Mouse (Mus musculus) right cerebral cortex, postnatal 10 days (tissue): ENCODE data around the gene Hapln2.

Source experiments
- DNase-seq, 2 experiments: peaks; one replicate each; pipeline ENCODE4 v3.0.0; 2021; ENCODE audit warnings: low spot score in 2 of 2

The Hapln2 gene

DNA sequence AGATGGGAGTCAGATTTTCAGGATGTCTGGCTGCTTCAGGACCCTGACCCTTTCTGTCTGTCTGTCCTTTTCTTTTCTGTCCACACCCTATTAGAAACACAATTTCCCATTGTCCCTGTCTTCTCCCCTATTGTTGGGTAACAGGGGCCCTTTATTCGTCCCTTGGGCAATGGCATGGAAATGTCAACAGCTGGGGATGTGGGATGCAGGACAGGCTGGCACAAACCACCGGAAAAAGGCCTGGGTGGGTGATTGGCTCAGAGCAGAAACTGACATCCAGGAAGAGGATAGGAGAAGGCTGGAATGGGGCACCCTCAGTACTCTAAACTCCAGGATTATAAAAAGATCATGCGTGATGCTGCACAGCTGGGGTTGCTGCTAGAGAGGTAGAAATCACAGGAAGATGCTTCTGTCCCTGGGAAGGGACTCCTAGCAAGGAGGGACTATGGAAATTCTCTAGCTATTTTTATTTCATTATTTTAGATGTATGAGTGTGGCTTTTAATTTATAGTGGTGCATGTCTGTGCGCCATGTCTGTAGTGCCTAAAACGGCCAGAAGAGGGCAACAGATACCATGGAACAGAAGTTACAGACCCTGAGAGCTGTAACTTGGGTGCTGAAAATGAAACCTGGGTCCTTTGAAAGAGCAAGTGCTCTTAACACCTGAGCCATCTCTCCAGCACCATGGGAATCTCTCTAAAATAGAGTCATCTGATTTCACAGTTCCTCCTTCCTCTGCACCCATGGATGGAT lies at the start of gene Hapln2:
Gene Hapln2 (minus strand): TSS at position 150 of the 753 bp plus-strand sequence.
- DNase-seq = no peak

DNA sequence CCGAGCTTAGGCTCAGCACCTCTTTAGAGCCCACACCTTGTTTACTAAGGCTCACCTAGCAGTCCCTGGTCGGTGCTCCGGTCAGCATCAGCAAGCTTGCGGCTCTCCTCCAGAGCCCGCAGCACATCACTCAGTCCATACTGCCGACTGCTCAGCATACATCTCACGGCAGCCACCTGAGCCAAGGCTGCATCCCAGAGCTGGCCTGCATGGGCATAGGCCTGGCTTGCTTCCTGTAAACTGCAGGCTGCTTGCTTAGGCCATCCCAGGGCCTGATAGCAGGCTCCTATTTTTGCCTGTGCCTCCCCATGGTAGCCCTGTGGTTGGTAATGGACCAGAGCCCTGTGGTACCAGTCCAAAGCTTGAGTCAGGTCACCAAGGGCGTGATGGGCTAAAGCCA lies 47.4 kb upstream of the Hapln2 start:
- DNase-seq = no peak

DNA sequence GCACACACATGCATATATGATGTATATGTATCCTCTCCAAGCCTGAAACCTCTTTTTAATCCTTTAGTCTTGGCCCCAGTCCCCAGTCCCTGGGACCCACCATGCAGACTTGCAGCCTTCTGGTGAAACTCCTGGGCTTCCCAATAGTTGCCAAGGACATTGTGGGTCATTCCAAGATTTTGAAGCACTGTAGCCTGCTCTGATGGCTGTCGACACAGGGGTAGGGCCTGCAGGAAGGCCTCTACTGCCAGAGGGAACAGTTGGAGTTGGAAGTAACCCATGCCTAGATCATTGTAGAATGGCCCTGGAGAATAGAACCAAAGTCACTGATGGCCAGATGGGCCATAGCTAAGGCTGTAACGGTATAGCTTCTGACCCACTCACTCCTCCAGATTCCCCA lies 47.0 kb upstream of the Hapln2 start:
- DNase-seq = no peak

DNA sequence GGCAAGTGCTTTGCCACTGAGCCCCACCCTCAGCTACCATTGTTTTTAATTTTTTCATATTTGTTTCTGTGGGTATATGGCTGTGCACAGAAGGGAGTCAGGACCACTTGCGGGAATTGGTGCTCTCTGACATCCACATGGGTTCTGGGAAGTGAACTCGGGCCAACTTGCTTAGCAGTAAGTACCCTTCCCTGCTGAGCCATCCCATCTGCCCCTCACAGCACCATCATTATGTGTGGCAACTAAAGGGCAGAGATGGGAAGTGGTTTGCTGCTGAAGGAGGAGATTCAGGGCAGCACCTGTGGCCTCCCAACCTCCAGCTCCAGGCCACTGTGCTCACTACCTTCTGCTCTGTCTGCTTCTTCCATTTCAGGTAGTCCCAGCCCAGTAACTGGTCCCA lies 46.2 kb upstream of the Hapln2 start:
- DNase-seq = no peak

DNA sequence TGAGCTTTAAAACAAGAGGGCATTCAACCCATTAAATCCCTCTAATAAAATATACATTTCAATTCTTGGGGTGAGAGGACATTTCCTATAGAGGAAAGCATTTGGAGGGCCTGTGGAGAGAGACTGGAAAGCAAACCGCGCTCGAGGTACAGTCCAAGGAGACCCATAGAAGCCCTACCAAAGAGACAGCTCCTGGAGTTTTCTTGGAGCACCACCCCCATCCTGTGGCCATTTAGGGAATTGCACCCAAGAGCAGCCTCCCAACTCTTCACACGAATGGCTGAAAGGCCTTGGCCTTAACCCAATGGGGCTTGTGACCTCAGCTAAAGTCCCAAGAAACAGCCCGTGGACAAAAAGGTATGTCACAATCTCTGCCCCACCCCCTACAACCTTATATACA lies 44.4 kb upstream of the Hapln2 start:
- DNase-seq = peak; percentile 88 to 91

DNA sequence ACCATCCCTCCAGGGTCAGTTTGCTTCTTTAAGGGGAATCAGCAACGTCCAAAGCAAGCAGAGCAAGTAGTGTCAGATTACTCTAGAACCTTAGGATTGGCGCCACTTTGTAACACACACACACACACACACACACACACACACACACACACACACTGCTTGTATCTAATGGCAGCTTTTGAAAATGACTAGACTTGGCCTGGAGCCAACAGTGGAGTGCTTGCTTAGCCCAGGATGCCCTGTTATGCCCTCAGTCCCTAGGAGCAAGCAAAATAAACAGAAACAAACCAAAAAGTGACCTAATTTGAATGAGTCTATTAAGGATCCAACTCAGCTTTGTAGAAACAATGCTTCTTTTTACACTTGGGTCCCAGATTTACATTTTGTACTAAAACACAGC lies 41.0 kb upstream of the Hapln2 start:
- no peak for DNase-seq

DNA sequence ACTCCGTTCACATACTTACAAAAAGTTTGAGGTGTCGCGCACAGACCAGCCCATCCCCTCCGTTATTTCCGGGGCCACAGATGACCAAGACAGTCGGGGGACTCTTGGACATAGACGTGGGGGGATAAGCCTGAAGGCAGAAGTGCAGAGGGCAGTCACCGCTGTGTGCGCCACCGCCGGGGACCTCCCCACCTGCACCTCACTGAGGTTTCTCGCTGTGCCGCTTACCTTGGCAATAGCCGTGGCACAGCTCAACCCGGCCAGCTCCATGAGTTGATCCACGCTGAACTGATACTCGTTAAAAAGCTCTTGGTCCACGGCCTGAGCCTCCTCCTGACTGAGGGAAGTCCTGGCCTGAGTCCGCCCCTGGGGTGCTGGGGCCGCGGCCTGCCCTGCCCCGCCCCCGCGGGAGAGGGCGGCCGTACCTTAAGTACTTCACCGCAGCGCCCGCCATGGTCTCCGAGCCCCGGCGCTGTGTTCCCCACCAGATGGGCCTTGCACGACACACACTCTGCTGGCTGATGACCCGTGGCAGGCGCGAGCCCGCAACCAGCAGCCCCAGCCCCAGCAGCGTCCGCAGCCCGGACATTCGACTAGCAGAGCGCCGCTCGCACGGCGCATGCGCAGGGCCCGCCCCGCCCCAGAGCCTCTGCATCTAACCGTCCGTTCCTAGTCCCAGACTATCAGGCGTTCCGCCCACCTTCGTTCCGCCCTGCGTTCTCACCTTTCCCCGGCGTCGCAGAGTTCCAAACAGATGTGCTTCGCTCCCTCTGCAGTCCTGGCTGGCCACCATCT lies 30.7 kb upstream of the Hapln2 start, which contains the start of gene Naxe:
Gene Naxe (minus strand): TSS at position 594 of the 795 bp plus-strand sequence.
- DNase-seq = peak; percentile 90 to 91

DNA sequence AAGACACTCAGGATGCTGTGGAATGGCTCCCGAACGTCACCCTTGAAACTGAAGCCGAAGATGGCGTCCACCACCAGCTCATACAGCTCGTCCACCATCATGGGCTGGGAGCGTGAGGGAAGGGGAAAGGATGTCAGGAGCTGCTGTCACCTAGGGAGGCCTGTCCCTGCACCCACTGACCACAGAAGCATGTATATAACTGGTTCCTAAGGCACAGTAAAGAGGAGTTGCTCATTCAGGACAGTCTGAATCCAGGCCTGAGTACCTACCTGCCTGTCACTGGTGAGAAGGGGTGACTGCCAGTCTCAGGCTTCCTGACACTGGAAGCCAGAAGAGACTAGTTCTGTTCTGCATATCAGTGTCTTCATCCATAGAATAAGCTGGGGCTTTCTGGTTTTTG lies 29.6 kb upstream of the Hapln2 start:
- DNase-seq = no peak

DNA sequence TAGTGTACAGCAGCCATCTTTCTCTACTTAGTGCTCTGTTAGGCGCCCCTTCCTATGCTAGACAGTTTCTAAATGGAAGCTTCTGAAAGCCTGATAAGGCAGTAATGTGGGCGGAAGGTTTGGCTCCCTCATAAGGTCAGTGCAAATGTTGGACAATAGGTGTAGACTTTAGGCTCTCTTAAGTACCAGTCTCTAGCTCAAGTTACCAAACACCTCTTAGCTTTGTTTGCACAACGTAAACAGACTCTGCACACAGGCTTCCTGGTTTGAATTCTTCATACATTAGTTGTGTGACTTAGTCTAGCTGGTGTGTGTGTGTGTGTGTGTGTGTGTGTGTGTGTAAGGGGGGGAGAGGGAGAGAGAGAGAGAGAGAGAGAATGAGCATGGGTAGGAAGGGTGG lies 22.1 kb upstream of the Hapln2 start:
- no peak for DNase-seq

DNA sequence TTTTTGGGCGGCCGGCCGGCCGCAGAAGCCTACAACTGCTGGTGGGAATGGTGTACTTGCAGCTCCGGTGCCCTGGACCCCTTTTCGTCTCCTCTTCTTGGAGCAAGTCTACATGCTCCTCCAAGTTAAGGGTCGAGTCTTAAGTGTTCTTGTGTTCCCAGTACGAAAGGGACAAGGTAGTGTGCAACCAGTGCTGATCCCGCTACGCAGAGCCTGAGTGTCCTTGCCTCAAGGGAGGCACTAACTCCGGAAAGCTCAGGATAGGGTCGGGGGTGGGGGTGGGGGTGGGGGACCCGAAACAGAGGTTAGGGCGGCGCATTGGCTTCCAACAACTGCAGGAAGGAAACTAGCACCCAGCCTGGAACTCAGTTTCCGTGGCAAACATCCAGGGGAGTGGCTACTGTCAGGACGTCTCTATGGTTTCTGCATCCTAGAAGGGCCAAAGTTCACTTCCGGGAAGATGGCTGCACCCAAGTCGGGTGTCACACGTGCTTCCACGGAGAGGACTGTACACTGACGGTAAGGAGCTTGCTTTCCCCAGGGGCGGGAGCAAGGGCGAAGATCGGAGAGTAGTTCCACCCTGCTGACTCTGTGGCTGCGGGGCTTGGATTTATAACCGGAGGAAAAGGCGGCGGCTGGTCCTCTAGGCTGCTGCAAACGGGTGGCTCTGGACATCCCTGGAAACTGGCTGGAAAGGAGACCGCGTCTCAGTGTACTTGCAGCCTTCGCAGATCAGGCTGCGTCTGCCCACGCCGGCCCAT lies 15.5 kb upstream of the Hapln2 start, which contains the start of gene Gpatch4:
Gene Gpatch4 (plus strand): TSS at position 448 of the 761 bp plus-strand sequence.
- peak; percentile 93 to 95 for DNase-seq

DNA sequence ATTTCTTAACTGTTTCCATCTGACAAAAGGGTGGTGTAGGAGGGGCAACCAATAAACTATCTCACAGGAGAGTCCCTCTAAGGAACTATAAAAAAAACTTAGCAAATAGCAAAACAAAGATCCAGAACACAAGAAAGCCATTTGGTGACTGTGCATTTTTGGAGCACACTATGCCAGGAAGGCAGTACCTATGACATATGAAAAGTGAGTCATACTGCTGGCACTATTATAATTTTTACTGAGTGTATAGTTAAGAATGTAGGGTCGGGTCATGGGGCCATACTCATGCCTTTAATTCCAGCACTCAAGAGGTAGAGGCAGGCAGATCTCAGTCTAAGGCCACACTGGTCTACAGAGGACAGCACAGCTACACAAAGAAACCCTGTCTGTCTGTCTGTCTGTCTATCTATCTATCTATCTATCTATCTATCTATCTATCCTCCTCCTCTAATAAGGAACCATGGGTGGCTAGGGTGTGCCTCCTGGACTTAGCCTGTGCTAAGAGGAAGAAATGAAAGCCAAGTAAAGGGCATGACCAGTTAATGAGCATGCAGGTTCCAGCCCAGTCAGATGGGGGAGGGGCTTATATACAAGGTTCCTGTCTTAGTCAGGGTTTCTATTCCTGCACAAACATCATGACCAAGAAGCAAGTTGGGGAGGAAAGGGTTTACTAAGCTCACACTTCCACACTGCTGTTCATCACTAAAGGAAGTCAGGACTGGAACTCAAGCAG lies 8.3 kb upstream of the Hapln2 start:
- no peak for DNase-seq

DNA sequence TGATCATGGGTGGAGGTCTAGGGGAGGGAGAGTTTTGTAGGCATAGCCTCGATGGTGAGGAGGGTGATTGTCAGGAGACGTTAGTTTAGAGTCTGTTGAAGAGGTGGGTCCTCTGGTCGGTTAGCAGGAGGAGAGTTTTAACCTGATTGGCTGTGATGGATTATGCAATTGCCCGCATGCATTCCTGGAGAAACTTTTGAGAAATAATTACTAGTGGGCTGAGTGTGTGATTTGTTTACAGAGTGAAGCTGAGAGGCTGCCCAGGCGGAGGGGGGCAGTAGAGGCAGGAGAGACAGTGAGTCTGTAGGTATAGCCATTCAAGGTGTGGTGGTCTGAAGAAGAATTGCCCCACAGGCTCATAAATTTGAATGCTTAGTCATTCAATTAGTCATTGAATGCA lies 6.1 kb upstream of the Hapln2 start:
- no peak for DNase-seq

DNA sequence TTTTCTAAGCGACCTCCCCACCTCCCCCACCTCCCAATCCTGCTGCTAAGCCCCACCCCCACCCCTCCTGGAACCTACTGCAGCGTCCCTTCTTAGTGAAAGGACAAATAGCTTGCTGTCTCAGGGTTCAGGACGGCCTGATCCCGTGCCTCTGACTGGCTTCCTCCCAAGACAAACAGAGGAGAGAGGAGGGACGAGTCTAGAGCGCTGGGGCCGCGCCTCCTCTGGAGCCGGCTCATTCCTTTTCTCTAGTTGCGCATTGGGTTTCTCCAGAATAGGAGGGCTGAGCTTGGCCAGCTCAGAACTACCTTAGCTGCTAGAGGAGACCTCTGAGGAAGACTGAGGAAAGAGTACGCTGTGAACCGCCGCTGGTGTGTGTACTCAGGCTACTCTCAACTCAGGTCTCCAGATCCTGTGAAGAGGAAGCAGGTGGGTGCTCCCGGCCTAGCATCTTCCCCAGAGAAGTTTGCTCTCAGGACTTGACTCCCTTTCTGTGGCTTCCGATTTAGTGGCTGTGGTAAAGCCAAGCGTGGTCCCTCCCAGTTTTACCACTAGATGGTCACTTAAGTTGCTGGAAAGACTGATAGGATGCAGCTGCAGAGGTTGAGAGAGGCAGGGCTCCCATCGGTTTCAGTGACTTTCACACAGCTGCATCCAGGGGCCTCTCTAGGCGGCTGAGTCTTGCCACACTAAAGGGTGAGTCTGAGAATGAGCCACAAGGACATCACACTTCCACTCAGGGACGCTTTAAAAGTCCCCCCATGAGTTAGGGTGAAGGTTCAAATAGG lies 3.4 kb upstream of the Hapln2 start:
- peak; percentile 44 to 46 for DNase-seq

DNA sequence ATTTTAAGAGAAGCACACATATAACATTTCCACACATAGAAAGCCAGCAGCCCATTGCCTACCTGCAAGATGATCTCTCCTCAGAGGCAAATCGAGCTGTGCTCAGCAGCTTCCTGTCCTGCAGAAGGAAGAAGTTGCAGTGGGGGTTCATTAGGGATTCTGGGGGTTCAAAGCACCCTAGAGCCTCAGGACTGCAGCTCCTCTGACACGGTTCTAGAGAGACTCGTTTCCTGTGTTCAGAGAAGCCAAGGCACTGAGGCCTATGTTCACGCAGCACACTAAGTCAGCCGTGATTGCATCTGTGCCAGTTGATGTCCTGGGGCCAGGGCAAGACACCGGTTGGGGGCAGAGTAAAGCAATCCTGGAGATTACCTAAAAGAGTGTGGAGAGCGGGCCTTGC lies 560 bp downstream of the Hapln2 start:
- no peak for DNase-seq

DNA sequence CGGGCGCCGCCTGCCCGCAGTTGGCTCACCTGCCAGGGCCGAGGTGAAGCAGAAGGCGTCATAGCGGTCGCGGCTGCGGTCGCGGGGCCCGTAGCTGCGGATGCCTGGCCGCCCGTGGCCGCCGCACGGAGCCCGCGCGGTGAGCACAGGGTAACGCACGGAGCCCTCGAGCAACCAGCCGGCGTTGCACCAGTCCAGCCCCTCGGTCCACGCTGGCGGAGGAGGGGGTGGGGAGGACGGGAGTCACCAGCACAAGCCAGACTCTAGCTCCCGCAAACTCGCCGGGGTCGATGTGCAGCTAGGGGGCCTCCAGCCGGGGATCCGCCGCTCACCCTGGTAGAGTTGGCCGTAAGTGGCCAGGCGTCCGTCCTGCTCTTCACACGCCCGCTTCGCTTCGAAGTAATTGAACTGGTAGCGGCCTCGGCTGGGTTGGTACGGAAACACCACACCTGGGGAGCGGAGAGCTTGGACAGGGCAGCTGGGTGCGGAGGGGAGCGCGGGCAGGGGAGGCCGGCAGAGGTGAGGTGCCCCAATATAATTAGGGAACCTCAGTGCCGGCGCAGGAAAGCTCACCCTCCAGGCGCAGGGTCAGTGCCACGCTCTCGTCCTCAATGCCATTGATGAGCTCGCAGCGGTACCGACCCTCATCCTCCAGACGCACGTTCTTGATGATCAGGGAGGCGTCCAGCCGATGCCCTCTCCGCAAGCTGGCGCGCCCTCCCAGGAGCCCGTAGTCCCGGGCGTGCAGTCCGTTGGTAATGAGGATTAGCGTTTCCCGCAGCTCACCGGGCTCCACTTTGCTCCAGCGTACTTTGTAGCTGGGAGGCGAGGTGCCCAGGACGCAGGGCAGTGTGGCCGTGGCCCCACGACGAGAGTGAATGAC lies 4.0 kb downstream of the Hapln2 start:
- peak in 1 of 2 experiments; percentile 36 for DNase-seq

DNA sequence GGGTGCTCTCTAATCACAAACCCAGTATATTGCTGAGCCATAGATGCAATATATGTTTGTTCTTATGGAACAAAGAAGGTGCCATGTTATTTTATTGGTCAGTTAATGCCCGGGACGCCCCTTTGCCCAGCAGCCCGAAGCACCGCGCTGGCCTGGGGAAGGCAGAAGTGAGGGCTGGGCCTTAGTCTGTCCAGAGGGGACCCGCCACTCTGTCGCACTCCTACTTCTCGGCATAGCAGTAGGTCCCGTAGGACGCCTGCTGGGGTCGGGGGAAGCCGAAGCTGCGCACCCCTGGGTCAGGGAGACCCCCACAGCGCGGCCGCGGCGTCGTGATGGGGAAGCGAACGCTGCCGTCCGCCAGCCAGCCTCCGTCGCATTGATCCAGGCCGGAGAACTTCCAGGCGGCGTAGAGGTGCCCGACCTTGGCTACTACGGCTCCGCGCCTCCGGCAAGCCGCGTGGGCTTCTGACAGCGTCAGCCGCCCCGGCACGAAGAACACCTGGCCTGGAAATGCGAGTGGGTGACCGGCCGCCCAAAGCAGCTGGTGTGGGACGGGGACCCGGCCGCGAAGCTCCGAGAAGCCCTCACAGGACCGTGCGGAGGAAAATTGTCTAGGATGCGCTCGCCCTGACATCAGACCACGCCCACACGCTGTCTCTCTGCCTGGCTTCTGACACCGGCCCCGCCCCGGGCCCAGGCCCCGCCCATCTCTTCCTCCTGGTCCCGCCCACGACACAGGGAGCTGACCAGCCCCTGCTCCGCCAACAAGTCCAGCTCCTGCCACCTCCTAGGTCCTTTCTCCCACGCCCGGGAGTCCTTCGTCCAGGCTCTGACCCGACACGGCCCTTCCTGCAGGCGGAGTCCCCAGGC lies 4.8 kb downstream of the Hapln2 start:
- DNase-seq = peak; percentile 76 to 78

DNA sequence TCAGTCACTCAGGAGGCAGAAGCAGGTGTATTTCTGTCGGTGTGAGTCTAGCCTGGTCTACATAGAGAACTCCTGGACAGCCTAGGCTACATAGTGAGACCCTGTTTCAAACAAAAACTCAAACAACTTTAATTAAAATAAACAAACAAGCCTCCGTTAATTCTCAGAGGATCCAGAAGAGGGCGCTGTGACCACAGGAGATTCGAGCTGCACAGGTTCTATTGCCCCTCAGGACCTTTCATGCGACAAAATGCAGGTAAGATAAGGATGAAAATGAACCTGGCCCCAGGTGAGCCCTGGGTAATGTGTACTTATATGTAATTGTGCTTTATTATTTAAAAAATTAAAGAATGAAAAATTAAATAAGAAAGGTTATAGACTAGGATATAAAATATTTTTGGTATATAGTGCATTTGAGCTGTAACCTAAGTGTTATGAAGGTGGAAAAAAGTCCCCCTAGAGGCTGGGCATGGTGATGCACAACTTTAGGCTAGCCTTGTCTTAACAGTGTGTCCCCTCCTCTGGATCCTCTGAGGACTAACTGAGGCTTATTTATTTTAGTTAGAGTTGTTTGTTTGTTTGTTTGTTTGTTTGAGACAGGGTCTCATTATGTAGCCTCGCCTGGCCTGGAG lies 16.6 kb downstream of the Hapln2 start:
- no peak for DNase-seq
